Mouse (Mus musculus) layer of hippocampus, adult 9-10 months (tissue): ENCODE measurements around the gene Vmn1r142.
"Not testable (repeated sequence)": the region's sequence is repeated elsewhere in the genome, so short reads cannot be mapped to it uniquely, and the experiment has no call there.

Experiments used
- DNase-seq: peaks from one replicate; pipeline ENCODE4 v3.0.0; 2022; ENCODE audit warnings: low spot score

The Vmn1r142 gene

DNA sequence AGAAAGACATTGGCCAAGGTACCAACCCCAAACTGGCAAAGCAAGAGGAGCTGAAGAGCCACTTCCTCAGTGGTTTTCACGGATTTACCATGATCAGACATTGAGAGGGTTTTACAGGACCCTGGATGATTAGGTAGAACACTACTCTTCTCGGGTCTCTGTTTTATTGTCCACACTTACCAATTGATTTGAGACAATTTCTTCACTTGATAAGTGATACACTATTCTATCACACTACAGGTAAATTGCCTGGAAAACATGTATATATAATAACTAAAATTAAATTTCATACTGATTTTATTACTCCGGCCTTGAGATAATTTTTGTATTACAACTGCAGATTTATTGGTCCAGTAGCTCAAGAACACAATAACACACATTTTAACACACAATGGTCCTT, at the start of gene Vmn1r142:
TSS of gene Vmn1r142 (minus strand) at position 101 of the 400 bp plus-strand sequence.
- DNase-seq = not testable (repeated sequence)

GRCm38 (mm10) chr7:22201164-22201563, 37.3 kb upstream of the Vmn1r142 start, which contains the start of gene Gm8653:
TSS of gene Gm8653 (minus strand) at chr7:22201264.
- DNase-seq = not testable (repeated sequence)

GRCm38 (mm10) chr7:22189077-22189476, 25.2 kb upstream of the Vmn1r142 start, which contains the start of gene Vmn1r143:
TSS of gene Vmn1r143 (plus strand) at chr7:22189377.
- not testable (repeated sequence) for DNase-seq

- not testable (repeated sequence) for DNase-seq
Measured at GRCm38 (mm10) chr7:22134641-22135040, 29.2 kb downstream of the Vmn1r142 start, which contains the start of gene Gm10666. TSS of gene Gm10666 (minus strand) at chr7:22134741.

DNA sequence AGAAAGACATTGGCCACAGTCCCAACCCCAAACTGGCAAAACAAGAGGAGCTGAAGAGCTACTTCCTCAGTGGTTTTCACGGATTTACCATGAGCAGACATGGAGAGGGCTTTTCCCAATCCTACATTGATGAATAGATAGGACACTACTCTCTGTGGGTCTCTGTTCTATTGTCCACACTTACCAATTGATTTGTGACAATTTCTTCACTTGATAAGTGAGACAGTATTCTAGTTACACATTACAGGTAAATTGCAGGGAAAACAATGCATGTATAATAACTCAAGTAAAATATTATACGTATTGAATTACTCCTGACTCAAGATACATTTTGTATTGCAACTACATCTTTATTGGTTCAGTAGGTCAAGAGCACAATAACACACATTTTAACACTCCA, 45.7 kb downstream of the Vmn1r142 start, which contains the start of gene Gm16451:
TSS of gene Gm16451 (minus strand) at position 101 of the 400 bp plus-strand sequence.
- DNase-seq = not testable (repeated sequence)
